Mouse (Mus musculus) thymus, postnatal 14 days (tissue): ENCODE results near the gene Prpf3.
"Not testable (repeated sequence)": the region's sequence is repeated elsewhere in the genome, so short reads cannot be mapped to it uniquely, and the experiment has no call there.

Experiments
- DNase-seq: peaks from one replicate; pipeline ENCODE4 v3.0.0; 2021

The Prpf3 gene

DNA sequence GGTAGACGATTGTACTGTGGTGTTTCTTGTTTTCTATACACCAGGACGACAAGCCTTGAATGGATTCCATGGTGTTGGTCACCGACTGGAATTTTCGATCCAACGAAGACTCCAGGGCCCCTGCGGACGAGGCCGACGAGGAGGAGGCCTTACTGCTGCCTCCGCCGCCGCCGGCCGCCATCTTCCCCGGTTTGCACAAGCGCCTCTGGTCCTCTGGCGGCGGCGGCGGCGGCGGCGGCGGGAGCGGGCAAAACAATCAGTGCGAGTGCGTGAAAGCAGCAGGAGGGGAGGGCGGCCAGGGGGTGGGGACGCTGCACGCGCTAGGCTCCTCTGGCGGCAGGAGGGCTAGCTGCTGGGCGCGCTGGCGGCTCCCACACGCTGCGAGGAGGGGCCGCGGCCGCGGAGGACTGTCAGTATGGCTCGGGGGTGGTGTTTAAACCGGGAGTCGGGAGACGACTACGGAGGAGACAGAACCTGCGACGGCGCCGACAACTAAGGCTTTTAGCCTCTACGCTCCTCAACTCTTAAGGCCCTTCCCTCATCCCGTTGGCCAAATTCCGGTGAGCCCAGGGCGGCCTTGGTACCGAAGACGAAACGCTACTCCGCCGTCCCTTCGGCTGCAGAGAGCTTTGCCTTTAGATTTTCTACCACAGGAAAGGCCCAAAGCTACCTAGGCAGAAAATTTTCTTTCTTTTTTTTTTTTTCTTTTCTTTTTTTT is 37.0 kb downstream of the Prpf3 start, which contains the start of gene Rprd2:
Gene Rprd2, minus strand, starts transcription at position 293 of the 718 bp plus-strand sequence.
- DNase-seq = peak; percentile 78

DNA sequence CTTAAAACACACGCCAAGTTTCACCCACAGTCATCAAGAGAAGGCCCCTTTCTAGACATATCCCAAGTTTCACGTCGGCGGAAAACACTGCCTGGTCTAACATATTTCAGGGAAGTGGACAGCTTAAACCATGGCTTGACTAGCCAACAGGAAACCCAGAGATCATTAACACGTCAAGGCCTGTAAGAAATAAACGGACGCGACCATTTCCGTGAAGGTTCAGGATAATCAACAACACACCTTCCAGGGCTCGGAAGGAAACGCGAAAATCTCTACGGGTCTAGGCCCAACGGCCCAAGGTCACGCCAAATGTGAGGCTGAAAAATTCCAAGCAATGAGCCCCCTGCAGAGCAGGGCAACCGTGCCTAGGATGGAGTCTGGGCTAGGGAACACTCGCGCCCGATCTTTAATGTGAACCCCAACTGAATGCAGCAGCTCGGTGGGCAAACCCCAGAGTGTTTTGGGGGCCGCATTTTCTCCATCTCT is 37.6 kb downstream of the Prpf3 start:
- DNase-seq = peak; percentile 53

DNA sequence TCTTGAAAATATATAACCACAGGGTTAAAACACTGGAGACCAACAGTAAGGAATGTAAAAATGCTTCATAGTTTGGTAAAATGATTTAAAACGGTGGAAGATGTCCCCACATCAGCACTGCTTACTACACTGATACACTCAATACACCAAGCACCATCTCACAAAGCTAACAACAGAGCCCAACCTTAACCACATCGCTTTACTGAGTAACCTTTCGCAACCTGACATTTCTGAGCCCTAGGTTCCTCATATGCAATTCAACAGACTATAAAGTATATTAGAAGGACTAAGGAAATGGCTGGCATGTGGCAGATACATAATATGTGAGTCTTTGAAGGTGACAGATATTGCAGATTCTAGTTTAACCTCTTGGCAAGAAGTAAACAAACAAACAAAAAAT is 39.0 kb downstream of the Prpf3 start:
- DNase-seq = no peak

DNA sequence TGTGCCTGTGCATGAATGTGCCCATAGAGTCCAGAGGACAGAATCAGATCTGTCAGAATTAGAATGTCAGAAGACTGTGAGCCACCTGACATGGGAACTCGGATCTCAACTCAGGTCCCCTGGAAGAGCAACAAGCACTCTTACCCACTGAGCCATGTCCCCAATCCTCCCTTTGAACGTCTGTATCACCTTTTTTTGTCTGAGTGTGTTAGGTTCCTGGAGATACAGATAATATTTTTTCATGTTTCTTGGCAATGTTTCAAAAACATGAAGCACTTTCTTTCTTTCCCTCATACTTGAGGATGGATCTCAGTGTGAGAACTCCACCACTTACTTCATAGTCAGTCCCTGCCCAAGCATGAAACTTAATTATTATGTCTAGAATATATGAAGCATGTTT is 47.3 kb downstream of the Prpf3 start:
- no peak for DNase-seq

DNA sequence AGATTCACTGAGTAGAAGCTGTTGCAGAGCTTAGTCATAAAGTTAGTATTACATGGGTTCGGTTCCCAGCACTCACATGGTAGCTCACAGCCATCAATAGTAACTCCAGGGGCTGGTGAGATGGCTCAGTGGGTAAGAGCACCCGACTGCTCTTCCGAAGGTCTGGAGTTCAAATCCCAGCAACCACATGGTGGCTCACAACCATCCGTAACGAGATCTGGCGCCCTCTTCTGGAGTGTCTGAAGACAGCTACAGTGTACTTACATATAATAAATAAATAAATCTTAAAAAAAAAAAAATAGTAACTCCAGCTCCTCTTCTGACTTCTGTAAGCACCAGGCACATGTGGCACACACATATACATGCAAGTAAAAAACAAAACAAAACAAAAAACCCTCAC is 48.1 kb downstream of the Prpf3 start:
- DNase-seq = not testable (repeated sequence)

DNA sequence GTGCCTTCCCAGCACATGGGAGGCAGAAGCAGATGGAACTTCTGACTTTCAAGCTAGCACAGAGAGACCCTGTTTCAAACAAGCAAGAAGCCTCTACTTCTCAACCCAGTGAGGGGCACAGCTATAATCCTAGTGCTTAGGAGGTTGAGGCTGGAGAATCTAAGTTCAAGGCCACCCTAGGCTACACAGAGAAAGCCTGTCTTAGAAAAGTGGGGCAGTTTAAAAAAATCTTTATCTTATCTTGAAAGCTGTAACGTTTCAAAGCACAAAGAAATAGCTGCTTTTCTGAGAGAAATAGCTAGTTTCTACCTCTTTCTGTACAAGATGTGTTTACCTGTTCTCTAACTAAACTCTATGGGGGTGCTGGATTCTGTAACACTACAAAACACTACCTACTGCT is 49.0 kb downstream of the Prpf3 start:
- DNase-seq = no peak

DNA sequence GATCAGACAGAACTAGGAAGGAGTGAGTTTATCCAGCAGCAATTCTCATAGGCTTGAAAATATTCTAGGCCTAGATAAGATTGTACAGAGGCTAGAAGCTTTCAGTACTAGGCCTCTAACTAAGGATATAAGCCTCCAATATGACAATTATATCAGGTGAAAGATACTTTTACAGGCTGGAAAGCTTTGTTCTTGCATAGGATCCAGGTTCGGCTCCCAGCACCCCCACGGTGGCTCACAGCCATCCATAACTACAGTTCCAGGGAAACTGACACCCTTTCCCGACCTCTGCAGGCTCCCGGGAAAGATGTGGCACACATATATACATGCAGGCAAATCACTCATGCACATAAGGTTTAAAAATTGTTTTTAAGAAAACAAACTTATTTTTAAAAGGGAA is 51.8 kb downstream of the Prpf3 start:
- no peak for DNase-seq

DNA sequence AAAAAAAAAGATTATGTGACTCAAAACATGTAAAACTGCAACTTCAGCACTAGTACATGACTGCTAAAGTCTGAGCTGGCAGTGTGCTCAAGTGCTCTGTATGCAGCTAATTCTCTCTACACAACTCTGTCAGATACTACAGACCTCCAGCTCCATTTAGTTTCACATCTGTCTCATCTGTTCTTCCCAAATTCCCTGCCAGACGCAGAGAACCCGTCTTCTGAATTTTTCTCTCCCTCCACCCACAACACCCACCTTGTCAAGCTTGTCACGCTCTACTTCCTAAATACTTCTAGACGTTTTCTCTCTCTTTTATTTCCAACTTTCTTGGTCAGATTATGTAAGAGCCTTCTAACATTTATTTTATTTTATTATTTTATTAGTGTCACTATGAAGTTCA is 56.9 kb downstream of the Prpf3 start:
- no peak for DNase-seq

DNA sequence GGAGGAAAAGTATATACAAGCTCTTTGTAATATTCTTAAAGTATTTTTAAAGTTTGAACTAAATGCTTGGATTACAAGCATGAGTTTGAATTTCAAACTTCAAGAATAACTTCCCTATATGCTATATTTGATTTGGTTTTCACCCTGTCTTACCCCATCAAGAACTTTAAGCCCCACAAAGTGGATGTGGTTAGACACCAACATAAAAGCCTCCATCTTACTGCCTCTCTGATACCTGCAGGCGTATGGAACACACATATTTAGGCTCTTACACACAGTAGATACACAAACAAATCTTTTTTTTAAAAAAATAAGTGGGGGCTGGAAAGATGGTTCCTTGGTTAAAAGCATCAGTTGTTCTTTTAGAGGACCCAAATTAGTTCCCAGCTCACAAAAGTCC is 61.4 kb downstream of the Prpf3 start:
- DNase-seq = peak; percentile 10

DNA sequence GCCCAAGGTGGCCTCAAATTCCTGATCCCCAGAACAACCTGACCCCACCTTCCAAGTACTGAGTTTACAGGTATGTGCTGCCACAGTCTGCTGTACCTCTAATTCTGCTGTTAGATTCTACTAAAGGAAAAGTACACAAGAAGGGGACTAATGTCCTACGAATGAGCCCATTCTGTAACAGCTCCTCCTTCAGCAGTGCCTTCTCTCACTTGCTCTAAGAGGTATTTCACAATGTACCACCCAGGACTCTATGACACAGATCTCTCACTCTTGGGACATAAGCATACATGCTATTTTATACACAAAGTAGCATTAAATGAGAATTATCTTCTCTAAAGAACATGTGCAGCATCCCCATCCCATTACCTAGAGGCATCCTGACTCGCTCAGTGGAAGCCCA is 62.0 kb downstream of the Prpf3 start:
- no peak for DNase-seq

DNA sequence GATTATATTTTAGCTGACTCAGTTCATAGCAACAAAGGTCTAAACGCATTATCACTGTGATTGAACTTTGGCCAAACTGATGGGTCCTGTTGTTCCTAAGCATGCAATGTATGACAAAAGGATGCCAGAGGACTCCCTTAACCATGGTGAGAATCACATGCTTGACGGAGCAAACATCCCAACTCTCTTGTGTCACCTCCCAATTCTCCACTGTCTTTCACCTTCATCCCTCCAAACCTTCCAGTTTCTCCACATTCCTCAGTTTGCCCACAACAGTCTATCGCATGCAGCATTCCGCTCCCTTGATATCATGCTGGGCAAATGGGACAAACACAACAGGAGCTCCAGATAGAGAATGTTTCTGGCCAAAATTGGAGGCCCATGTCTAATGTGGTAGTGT is 70.2 kb downstream of the Prpf3 start:
- no peak for DNase-seq
